Mouse (Mus musculus): ENCODE data around the gene Scube3. TPM values are rescaled to one million over a fixed set of nuclear protein-coding genes. Genes with fewer than 3 reads are reported as not detected.

The Scube3 gene
- polyA plus RNA-seq, 1 experiment from 2014 or later, result 9.4 TPM

DNA sequence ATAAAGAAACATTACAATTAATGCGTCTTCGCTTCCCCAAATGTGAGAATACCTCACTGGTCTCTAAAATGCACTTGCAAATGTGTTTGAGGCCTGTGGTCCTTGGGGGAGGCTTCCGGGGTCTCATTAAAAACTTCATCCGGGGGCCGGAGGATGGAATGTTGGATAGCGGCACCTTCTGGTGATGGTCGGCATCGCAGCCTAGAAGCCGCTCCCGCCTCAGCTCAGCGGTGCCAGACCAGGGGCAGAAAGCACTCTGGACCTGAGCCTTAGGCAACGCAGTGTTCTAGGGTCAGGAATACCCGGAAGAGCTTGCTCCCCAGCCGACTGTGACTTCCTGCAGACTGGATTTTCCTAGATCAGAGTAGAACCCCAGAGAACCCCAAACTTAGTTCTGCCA lies 8.7 kb upstream of the Scube3 start:
- H3K27me3 ChIP-seq, result no peaks in the 10 kb centered on the region
- H3K9ac ChIP-seq, result peak overlapping the region; percentile 46; the same call in 1 of the 2 replicates
- H3K4me3 ChIP-seq, result no peak overlapping the region
- H3K36me3 ChIP-seq, result no peaks in the 10 kb centered on the region
- ATAC-seq (ENCODE audit: insufficient number of reproducible peaks, insufficient read depth, low FRiP score, low TSS enrichment, low read depth), result no peak
- H3K4me2 ChIP-seq, result peak overlapping the region; percentile 9; the same call in 1 of the 2 replicates
- no peaks in the 10 kb centered on the region for H3K9me3 ChIP-seq
- WGBS, result 7% methylated on average over 14 of the region's 14 CpGs
- peaks cover 18% of the 10 kb centered on the region for H3K4me1 ChIP-seq
- H3K27ac ChIP-seq, result no peak overlapping the region

DNA sequence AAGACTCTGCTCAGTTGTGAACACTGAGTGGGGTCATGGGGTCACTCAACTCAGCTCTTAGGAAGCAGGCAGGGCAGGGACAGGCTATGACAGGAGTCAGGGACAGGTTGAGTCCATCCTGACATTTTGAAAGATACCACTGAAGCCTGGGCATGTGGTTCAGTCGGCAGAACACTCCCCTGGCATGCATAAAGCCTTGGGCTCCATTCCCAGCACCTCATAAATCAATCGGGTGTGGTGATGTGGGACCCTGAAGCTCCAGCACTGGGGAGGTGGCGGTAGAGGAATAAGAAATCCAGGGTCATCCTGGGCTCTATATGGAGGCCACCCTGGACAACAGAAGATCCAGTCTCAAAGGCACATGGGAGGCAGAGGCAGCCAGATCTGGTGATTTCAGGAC lies 6.4 kb upstream of the Scube3 start:
- no peak for ATAC-seq (ENCODE audit: insufficient number of reproducible peaks, insufficient read depth, low FRiP score, low TSS enrichment, low read depth)
- WGBS, result 88% methylated on average over 3 of the region's 3 CpGs

DNA sequence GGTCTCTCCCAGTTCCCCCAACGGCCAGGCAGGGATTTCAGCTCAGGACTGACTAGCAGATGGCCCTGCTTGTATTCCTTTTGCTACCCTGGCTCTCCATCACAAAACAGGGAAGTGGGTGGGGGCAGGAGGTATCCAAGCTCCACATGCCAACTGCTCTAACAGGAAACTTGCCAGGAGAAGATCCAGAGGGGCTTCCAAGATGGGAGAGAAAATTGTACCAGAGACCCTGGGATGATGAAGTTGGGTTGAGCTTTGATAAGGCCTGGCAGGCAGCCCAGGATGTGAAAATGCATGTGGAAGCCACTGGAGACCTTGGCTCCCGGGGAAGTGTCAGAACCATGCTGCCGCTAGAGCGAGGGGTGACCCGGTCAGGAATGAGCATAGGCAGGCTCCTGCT lies 5.7 kb upstream of the Scube3 start:
- Histone ChIP-seq H3K27ac (0 out of 2 replicates have a peak overlapping the region, but pooled peaks have one; percentile 16), H3K4me1 (peaks cover 32% of the 10 kb centered on the region), H3K36me3 (no peaks in the 10 kb centered on the region), H3K4me2 (no peak overlapping the region), H3K27me3 (peaks cover 10% of the 10 kb centered on the region), H3K9ac (no peak overlapping the region), H3K4me3 (no peak overlapping the region), H3K9me3 (no peaks in the 10 kb centered on the region)
- 38% methylated on average over 5 of the region's 5 CpGs for WGBS
- no peak for ATAC-seq (ENCODE audit: insufficient number of reproducible peaks, insufficient read depth, low FRiP score, low TSS enrichment, low read depth)

More for the DNA sequence above, 6.4 kb upstream of the Scube3 start:
- H3K27me3 ChIP-seq, result peaks cover 7% of the 10 kb centered on the region
- H3K36me3 ChIP-seq, result no peaks in the 10 kb centered on the region
- H3K4me2 ChIP-seq, result no peak overlapping the region
- H3K9ac ChIP-seq, result no peak overlapping the region
- H3K9me3 ChIP-seq, result no peaks in the 10 kb centered on the region
- H3K4me1 ChIP-seq, result peaks cover 25% of the 10 kb centered on the region
- H3K4me3 ChIP-seq, result no peak overlapping the region
- no peak overlapping the region for H3K27ac ChIP-seq

DNA sequence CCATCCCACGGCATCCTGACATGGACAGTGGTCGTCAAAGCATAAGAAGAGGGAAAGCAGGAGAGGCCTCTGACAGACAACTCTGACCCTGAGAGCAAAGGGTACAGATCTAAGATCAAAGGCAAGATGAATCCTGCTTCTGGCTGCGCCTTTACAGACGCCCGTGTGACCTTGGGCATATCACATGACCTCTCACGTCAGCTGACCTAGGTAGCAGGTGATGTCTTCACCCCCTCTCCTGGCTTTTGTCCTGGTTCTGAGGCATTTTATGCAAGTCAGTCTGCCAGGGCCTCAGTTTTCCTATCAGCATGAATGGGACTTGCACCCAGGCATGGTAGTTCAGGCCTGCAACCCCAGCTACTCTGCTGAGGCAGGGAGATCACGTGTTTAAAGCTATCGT lies 3.9 kb upstream of the Scube3 start:
- peaks cover 14% of the 10 kb centered on the region for H3K27me3 ChIP-seq
- H3K36me3 ChIP-seq, result no peaks in the 10 kb centered on the region
- no peak for ATAC-seq (ENCODE audit: insufficient number of reproducible peaks, insufficient read depth, low FRiP score, low TSS enrichment, low read depth)
- 84% methylated on average over 8 of the region's 8 CpGs for WGBS
- H3K4me1 ChIP-seq, result peaks cover 38% of the 10 kb centered on the region
- H3K27ac ChIP-seq, result no peak overlapping the region
- no peaks in the 10 kb centered on the region for H3K9me3 ChIP-seq
- H3K4me3 ChIP-seq, result no peak overlapping the region
- H3K9ac ChIP-seq, result no peak overlapping the region
- H3K4me2 ChIP-seq, result no peak overlapping the region

DNA sequence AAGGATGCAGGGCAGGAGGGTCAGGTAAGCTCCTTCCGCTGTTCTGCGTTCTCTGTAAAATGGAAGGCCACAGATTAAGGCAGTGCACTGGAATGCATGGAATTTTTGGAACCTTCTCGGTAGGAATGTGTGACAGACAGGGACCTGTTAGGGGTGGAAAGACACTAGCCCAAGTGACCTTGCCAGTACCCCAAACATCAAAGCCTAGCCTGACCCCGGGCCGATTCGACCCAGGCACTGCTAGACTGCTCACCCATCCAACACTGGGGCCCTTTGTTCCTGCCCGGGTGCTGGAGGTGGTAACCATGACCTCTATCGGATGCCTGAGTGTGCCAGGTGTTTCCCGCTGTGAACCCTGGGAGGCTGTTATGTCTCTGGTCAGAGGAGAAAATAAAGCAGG lies 3.3 kb upstream of the Scube3 start:
- WGBS, result 44% methylated on average over 9 of the region's 9 CpGs
- H3K27me3 ChIP-seq, result peaks cover 14% of the 10 kb centered on the region
- peaks cover 39% of the 10 kb centered on the region for H3K4me1 ChIP-seq
- H3K9me3 ChIP-seq, result no peaks in the 10 kb centered on the region
- ATAC-seq (ENCODE audit: insufficient number of reproducible peaks, insufficient read depth, low FRiP score, low TSS enrichment, low read depth), result no peak
- no peak overlapping the region for H3K9ac ChIP-seq
- no peak overlapping the region for H3K4me3 ChIP-seq
- no peaks in the 10 kb centered on the region for H3K36me3 ChIP-seq
- no peak overlapping the region for H3K4me2 ChIP-seq
- no peak overlapping the region for H3K27ac ChIP-seq

DNA sequence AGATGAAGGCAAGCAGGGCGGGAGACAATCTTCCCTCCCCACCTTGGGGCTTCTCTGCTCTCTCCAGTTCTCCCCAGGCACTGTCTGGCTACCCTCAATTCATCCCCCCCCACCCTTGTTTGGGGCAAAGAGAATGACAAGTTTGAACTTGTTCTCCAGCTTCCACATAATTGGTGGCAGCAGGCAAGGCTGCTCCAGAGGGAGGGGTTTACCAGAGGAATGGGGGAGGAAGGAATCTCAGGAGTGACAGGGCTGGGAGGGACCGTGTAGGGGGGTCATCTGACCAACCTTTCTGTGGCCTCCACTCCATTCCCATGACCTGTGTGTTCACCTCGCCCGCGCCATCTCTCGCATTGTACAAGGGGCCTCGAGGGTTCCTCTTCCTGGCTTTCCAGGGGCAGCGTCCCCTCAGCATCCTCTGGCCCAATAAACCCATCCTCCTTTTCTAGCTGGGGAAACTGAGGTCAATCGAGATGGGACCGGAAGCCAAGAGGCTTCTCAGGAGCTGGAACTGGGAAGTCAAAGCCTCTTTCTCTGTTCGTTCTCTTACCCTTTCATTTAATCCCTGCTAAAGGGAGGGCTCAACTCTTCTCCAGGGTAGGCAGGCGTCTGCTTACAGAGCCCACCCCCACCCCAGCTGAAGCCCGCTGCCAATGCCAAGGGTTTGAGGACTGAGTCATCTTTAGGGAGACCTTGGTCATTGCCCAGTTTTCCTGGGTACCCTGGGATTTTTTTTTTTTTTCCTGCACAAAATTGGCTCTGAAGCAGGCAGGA lies 1.3 kb upstream of the Scube3 start:
- no peak for ATAC-seq (ENCODE audit: insufficient number of reproducible peaks, insufficient read depth, low FRiP score, low TSS enrichment, low read depth)
- Histone ChIP-seq H3K9me3 (no peaks in the 10 kb centered on the region), H3K27me3 (peaks cover 22% of the 10 kb centered on the region), H3K27ac (peak overlapping the region; percentile 91), H3K9ac (peak overlapping the region; percentile 85; the same call in 1 of the 2 replicates), H3K36me3 (no peaks in the 10 kb centered on the region), H3K4me3 (peak overlapping the region; percentile 74), H3K4me2 (peak overlapping the region; percentile 93), H3K4me1 (peaks cover 59% of the 10 kb centered on the region)
- 14% methylated on average over 13 of the region's 13 CpGs for WGBS

DNA sequence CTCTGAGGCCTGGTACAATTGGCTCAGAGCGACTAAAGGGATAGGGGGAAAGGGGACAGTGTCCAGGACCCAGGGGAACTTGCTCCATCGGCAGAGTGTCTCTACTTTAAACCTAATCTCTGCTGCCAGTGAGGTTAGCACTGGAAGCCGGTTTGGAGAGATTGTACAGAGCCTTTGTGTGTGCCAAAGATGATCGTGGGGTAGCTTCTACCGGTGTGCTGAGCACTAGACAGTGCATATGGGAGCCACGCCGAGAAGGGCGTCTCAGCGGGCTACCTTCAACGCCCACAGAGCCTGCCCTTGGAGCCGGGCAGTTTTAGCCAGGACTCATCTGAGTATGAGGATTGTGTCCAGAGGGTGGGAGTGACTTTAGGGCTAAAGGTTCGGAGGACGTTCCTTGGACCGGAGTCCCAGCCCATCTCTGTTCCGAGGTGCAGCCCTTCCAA lies 713 bp upstream of the Scube3 start:
- H3K36me3 ChIP-seq, result no peaks in the 10 kb centered on the region
- peaks cover 62% of the 10 kb centered on the region for H3K4me1 ChIP-seq
- H3K4me3 ChIP-seq, result peak overlapping the region; percentile 74
- ATAC-seq (ENCODE audit: insufficient number of reproducible peaks, insufficient read depth, low FRiP score, low TSS enrichment, low read depth), result no peak
- peaks cover 22% of the 10 kb centered on the region for H3K27me3 ChIP-seq
- H3K9ac ChIP-seq, result peak overlapping the region; percentile 85
- peak overlapping the region; percentile 93 for H3K4me2 ChIP-seq
- H3K27ac ChIP-seq, result peak overlapping the region; percentile 91
- no peaks in the 10 kb centered on the region for H3K9me3 ChIP-seq
- WGBS, result 2% methylated on average over 15 of the region's 15 CpGs

DNA sequence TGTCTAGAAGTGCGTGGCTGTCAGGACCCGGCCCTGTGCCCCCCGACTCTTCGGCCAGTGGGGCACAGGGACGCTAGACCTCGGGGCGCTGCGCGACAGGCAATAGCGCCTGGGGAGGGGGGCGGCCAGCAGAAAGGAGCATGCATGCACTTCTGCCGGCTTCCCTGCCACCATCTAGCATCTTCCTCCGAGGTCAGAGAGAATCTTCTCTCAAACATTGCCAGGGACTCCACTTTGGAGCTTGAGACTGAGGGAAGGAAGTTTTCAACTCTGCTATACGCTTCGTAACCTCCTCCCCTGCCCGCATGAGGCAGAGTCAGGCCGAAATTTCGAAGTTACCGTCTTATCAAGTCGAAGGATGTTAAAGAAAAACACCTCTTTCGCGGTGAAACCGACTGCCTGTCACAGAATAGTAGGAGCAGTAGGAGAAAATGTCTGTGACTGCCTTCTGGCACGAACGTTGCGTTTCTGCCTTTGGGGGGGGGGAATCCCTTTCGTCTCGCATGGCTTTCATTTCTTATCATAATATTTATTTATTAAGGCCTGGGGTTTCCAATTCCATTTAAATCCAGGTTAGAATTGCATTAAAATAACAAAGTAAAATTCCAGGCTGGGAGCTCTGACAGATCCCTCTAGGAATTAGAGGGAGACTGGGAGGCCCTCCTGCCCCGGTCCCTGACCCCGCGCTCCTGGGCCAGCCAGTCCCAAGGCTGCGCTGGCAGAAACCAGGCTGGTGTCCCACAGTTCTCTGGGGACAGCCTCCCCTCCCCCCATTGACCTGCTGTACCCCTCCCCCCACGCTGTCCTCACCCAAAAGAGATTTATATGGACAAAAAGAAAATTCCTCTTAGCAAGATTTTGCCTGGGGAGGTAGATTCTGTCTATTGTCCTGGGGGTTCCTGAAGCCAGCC lies 1.0 kb downstream of the Scube3 start:
- Histone ChIP-seq H3K9me3 (no peaks in the 10 kb centered on the region), H3K27ac (peak overlapping the region; percentile 91), H3K4me2 (peak overlapping the region; percentile 93), H3K36me3 (no peaks in the 10 kb centered on the region), H3K9ac (peak overlapping the region; percentile 85), H3K4me1 (peaks cover 75% of the 10 kb centered on the region), H3K4me3 (peak overlapping the region; percentile 74), H3K27me3 (peaks cover 22% of the 10 kb centered on the region)
- no peak for ATAC-seq (ENCODE audit: insufficient number of reproducible peaks, insufficient read depth, low FRiP score, low TSS enrichment, low read depth)
- under 1% methylated on average over 33 of the region's 33 CpGs for WGBS

DNA sequence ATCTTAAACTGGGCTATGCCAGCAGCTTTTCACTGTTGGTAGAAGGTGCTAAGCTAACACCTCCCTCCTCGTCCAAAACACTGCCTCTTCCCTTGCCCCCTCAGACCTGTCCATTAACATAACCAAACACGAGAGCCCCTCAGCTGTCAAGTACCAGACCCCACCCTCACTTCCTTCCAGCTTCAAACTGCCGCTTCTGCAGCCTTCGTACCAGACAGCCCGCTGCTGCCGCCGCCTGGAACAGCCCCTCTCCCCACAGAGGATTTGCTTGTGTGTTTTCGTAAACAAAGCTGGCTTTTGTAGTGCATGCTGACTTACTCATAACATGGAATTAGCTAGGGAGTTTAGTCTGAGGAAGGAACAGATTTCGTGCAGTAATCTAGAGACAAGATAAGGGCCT lies 1.8 kb downstream of the Scube3 start:
- Histone ChIP-seq H3K27me3 (peaks cover 22% of the 10 kb centered on the region), H3K27ac (peak overlapping the region; percentile 57; the same call in 1 of the 2 replicates), H3K9ac (peak overlapping the region; percentile 46; the same call in 1 of the 2 replicates), H3K36me3 (no peaks in the 10 kb centered on the region), H3K9me3 (no peaks in the 10 kb centered on the region), H3K4me2 (peak overlapping the region; percentile 93), H3K4me3 (peak overlapping the region; percentile 74), H3K4me1 (peaks cover 83% of the 10 kb centered on the region)
- ATAC-seq (ENCODE audit: insufficient number of reproducible peaks, insufficient read depth, low FRiP score, low TSS enrichment, low read depth), result no peak
- under 1% methylated on average over 9 of the region's 9 CpGs for WGBS

DNA sequence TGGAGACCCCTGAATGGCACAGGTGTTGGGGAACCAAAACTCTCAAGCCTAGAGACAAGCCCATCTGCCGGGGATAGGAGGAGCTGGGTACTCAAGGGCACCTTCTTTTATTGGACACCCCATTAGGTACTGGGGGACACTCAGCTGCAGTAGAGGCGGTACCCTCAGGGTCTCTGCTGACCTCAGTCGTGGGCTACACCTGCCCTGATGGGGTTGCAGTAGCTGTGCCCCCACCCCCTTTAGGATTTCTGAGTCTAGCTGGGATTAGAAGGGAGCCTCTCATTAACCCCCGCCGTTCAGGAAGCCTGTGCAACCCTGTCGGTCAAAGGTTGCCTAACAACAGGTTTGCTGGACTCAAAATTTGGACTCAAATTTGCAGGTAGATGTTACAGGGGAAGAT lies 2.3 kb downstream of the Scube3 start:
- no peak for ATAC-seq (ENCODE audit: insufficient number of reproducible peaks, insufficient read depth, low FRiP score, low TSS enrichment, low read depth)
- no peaks in the 10 kb centered on the region for H3K9me3 ChIP-seq
- WGBS, result 11% methylated on average over 6 of the region's 6 CpGs
- H3K27me3 ChIP-seq, result peaks cover 22% of the 10 kb centered on the region
- H3K9ac ChIP-seq, result peak overlapping the region; percentile 46
- no peaks in the 10 kb centered on the region for H3K36me3 ChIP-seq
- H3K4me3 ChIP-seq, result peak overlapping the region; percentile 74
- peak overlapping the region; percentile 57; the same call in 1 of the 2 replicates for H3K27ac ChIP-seq
- peak overlapping the region; percentile 93 for H3K4me2 ChIP-seq
- peaks cover 88% of the 10 kb centered on the region for H3K4me1 ChIP-seq

DNA sequence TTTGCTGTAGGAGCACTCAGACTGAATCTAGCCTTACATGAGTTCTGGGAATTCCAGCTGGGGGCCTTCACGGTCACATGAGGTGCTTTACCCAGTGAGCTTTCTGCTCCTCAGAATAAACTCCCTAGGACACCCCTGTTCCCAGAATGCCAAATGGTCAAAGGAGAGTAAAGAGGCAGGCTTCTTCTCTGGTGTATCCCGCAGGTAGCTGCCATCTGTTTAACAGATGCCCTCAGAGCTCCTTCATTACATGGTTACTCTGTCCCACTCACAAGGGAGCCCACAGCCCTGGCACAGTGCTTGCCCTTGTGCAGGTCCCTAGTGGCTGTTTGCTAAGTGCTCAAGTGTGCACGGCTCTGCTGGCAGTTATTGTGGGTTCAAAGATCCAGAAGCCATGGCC lies 6.3 kb downstream of the Scube3 start:
- H3K4me3 ChIP-seq, result no peak overlapping the region
- peaks cover 8% of the 10 kb centered on the region for H3K27me3 ChIP-seq
- no peak for ATAC-seq (ENCODE audit: insufficient number of reproducible peaks, insufficient read depth, low FRiP score, low TSS enrichment, low read depth)
- H3K9ac ChIP-seq, result 0 out of 2 replicates have a peak overlapping the region, but pooled peaks have one; percentile 41
- no peaks in the 10 kb centered on the region for H3K9me3 ChIP-seq
- H3K36me3 ChIP-seq, result no peaks in the 10 kb centered on the region
- no peak overlapping the region for H3K27ac ChIP-seq
- peaks cover 75% of the 10 kb centered on the region for H3K4me1 ChIP-seq
- H3K4me2 ChIP-seq, result no peak overlapping the region
- 67% methylated on average over 3 of the region's 3 CpGs for WGBS
